ENCODE assay signal across 8 mouse cellular contexts in genomic region chr1:74124991-74125552, GRCm38 (mm10). TPM values are rescaled to one million over a fixed set of nuclear protein-coding genes. Genes with fewer than 3 reads are reported as not detected.
A peak's percentile ranks its signal among the peaks of the same experiment; 100 is the strongest.
DNase-seq lines count a peak whose midpoint lies in the region; ATAC-seq lines count a peak whose summit lies in the region.

Gene Rufy4 (plus strand): TSS chr1:74125541.

- H3K36me3 ChIP-seq in intestine, embryonic 15.5 days: no peaks in the 10 kb centered on the region
- H3K36me3 ChIP-seq in midbrain, embryonic 10.5 days: no peaks in the 10 kb centered on the region

- H3K4me1 ChIP-seq in intestine, embryonic 15.5 days (replicated peaks): peaks cover 11% of the 10 kb centered on the region
- H3K4me1 ChIP-seq in midbrain, embryonic 10.5 days: peaks cover 36% of the 10 kb centered on the region

- 1% methylated on average over 12 of the region's 12 CpGs for WGBS in intestine, embryonic 15.5 days
- whole genome bisulfite sequencing in midbrain, embryonic 10.5 days: under 1% methylated on average over 12 of the region's 12 CpGs

- peak within 1 kb of the TSS; percentile 98 for H3K4me2 ChIP-seq in intestine, embryonic 15.5 days (replicated peaks)

- H3K27ac ChIP-seq in intestine, embryonic 15.5 days: no peak within 1 kb of the TSS
- H3K27ac ChIP-seq in midbrain, embryonic 10.5 days (replicated peaks): peak within 1 kb of the TSS; percentile 79

- H3K4me3 ChIP-seq in intestine, embryonic 15.5 days (replicated peaks): peak within 1 kb of the TSS; percentile 57
- H3K4me3 ChIP-seq in midbrain, embryonic 10.5 days: peak within 1 kb of the TSS; percentile 68

- peak; percentile 57 to 63 for DNase-seq in adrenal gland, adult 18-20 months (ENCODE audit: low spot score in 2 of 2)
- DNase-seq in embryo, embryonic 10 days (ENCODE audit: low spot score): peak; percentile 83
- peak; percentile 42 to 67 for DNase-seq in gastrocnemius, postnatal 4 days (ENCODE audit: low spot score in 2 of 2)
- DNase-seq in left cerebral cortex, postnatal 36 days (ENCODE audit: low spot score in 2 of 2): peak; percentile 50 to 52
- peak; percentile 76 for DNase-seq in midbrain, embryonic 10.5 days (ENCODE audit: low spot score)
- DNase-seq in right cerebral cortex, postnatal 36 days (ENCODE audit: low spot score in 2 of 2): peak; percentile 30 to 32
- peak; percentile 70 for DNase-seq in yolk sac, embryonic 10.5 days (ENCODE audit: low spot score)

- intact Hi-C loops in left cerebral cortex, postnatal 36 days (cut with DNase I): loop anchor here (1.0 to 5.0 kb wide), 3 partner anchors 43 to 224 kb away; no protein-coding TSS in a partner anchor

- ATAC-seq in intestine, embryonic 15.5 days: peak; percentile 53

- H3K9me3 ChIP-seq in intestine, embryonic 15.5 days: no peaks in the 10 kb centered on the region
- H3K9me3 ChIP-seq in midbrain, embryonic 10.5 days (replicated peaks): no peaks in the 10 kb centered on the region

- 0 out of 2 replicates have a peak, but pooled peaks cover 7% of the 10 kb centered on the region for H3K27me3 ChIP-seq in intestine, embryonic 15.5 days (replicated peaks)
- peaks cover 67% of the 10 kb centered on the region for H3K27me3 ChIP-seq in midbrain, embryonic 10.5 days (ENCODE audit: low read depth, poor library complexity, severe bottlenecking)

- peak within 1 kb of the TSS; percentile 56 for H3K9ac ChIP-seq in intestine, embryonic 15.5 days

RNA-seq across cellular contexts. Expression of gene Rufy4, which starts in this region (rescaled TPM):
- total RNA-seq in adrenal gland, adult 18-20 months (2021): 1 to 10 TPM; 1.3 to 2.0 TPM
- under 1 TPM; 0.52 to 0.54 TPM for total RNA-seq in gastrocnemius, postnatal 4 days (2021)
- polyA plus RNA-seq in intestine, embryonic 15.5 days (2015; fragmentation: Nextera tagmentation; extraction: Ambion mirVana): 0.18 and 0.34 TPM in 2 replicates
- total RNA-seq in left cerebral cortex, postnatal 36 days (2021): not detected
- polyA plus RNA-seq in midbrain, embryonic 10.5 days (2016; fragmentation: Nextera tagmentation; extraction: Ambion mirVana): 0.29 and 0.51 TPM in 2 replicates

Comparison
In these comparisons a context has a peak if more than half of its experiments do, and no peak if none do; other contexts are left out.
1. Peak in DNase-seq in gastrocnemius, postnatal 4 days; RNA of the gene not detected or under 1 TPM.
2. Peak in ATAC-seq, H3K4me3 ChIP-seq, H3K9ac ChIP-seq and H3K4me2 ChIP-seq in intestine, embryonic 15.5 days; RNA of the gene not detected or under 1 TPM.
3. Peak in DNase-seq in left cerebral cortex, postnatal 36 days; RNA of the gene not detected or under 1 TPM.
4. Peak in DNase-seq, H3K4me3 ChIP-seq and H3K27ac ChIP-seq in midbrain, embryonic 10.5 days; RNA of the gene not detected or under 1 TPM.
5. DNase-seq: peak in every context shown above with its lines; median percentile 83 in embryo, embryonic 10 days; 76 in midbrain, embryonic 10.5 days; 70 in yolk sac, embryonic 10.5 days; 60 in adrenal gland, adult 18-20 months; 54 in gastrocnemius, postnatal 4 days; 51 in left cerebral cortex, postnatal 36 days; 31 in right cerebral cortex, postnatal 36 days.